Mouse (Mus musculus): Measurements from ENCODE around the gene Rras2. TPM values are rescaled to one million over a fixed set of nuclear protein-coding genes. Genes with fewer than 3 reads are reported as not detected.
A peak's percentile ranks its signal among the peaks of the same experiment; 100 is the strongest.

Gene Rras2
- polyA plus RNA-seq, 1 experiment = 21.2 TPM

- Histone ChIP-seq H3K4me3 (ENCODE audit: insufficient read depth, low read length) (no peak overlapping the region), H3K4me1 (ENCODE audit: control insufficient read depth, insufficient read depth, low read length) (peaks cover 7% of the 10 kb centered on the region), H3K27ac (ENCODE audit: insufficient read depth, low read length) (no peak overlapping the region)
- no peak for TF ChIP-seq CTCF (IDR thresholded peaks at IDR 0.05; ENCODE audit: extremely low read depth, insufficient read depth, low read length)
- no peak for TF ChIP-seq POLR2A (IDR thresholded peaks at IDR 0.05; ENCODE audit: extremely low read depth, insufficient read depth, low read length)
These were observed 48.5 kb downstream of the Rras2 start for GRCm38 (mm10) chr7:114068956-114069533.

- TF ChIP-seq CTCF (IDR thresholded peaks at IDR 0.05; ENCODE audit: extremely low read depth, insufficient read depth, low read length) = peak; percentile 90
- no peak for TF ChIP-seq POLR2A (IDR thresholded peaks at IDR 0.05; ENCODE audit: extremely low read depth, insufficient read depth, low read length)
- H3K4me1 ChIP-seq (ENCODE audit: control insufficient read depth, insufficient read depth, low read length) = peaks cover 8% of the 10 kb centered on the region
- H3K27ac ChIP-seq (ENCODE audit: insufficient read depth, low read length) = no peak overlapping the region
- peak overlapping the region; percentile 35 for H3K4me3 ChIP-seq (ENCODE audit: insufficient read depth, low read length)
These were observed 50.9 kb downstream of the Rras2 start for GRCm38 (mm10) chr7:114066529-114067178.

- H3K4me3 ChIP-seq (ENCODE audit: insufficient read depth, low read length) = no peak overlapping the region
- peaks cover 6% of the 10 kb centered on the region for H3K4me1 ChIP-seq (ENCODE audit: control insufficient read depth, insufficient read depth, low read length)
- no peak overlapping the region for H3K27ac ChIP-seq (ENCODE audit: insufficient read depth, low read length)
- TF ChIP-seq POLR2A (IDR thresholded peaks at IDR 0.05; ENCODE audit: extremely low read depth, insufficient read depth, low read length) (no peak), CTCF (IDR thresholded peaks at IDR 0.05; ENCODE audit: extremely low read depth, insufficient read depth, low read length) (no peak)
These were observed 52.0 kb downstream of the Rras2 start for GRCm38 (mm10) chr7:114065407-114066185.

- Histone ChIP-seq H3K4me1 (ENCODE audit: control insufficient read depth, insufficient read depth, low read length) (peaks cover 6% of the 10 kb centered on the region), H3K27ac (ENCODE audit: insufficient read depth, low read length) (peak overlapping the region; percentile 32), H3K4me3 (ENCODE audit: insufficient read depth, low read length) (no peak overlapping the region)
- no peak for TF ChIP-seq CTCF (IDR thresholded peaks at IDR 0.05; ENCODE audit: extremely low read depth, insufficient read depth, low read length)
These were observed 53.6 kb downstream of the Rras2 start for GRCm38 (mm10) chr7:114063966-114064365.

- Histone ChIP-seq H3K4me1 (ENCODE audit: control insufficient read depth, insufficient read depth, low read length) (peaks cover 6% of the 10 kb centered on the region), H3K27ac (ENCODE audit: insufficient read depth, low read length) (peak overlapping the region; percentile 32), H3K4me3 (ENCODE audit: insufficient read depth, low read length) (no peak overlapping the region)
- TF ChIP-seq POLR2A (IDR thresholded peaks at IDR 0.05; ENCODE audit: extremely low read depth, insufficient read depth, low read length) (no peak), CTCF (IDR thresholded peaks at IDR 0.05; ENCODE audit: extremely low read depth, insufficient read depth, low read length) (no peak)
These were observed 54.0 kb downstream of the Rras2 start for GRCm38 (mm10) chr7:114063534-114063933.

- H3K4me3 ChIP-seq (ENCODE audit: insufficient read depth, low read length) = no peak overlapping the region
- H3K27ac ChIP-seq (ENCODE audit: insufficient read depth, low read length) = no peak overlapping the region
- no peak for TF ChIP-seq CTCF (IDR thresholded peaks at IDR 0.05; ENCODE audit: extremely low read depth, insufficient read depth, low read length)
- TF ChIP-seq POLR2A (IDR thresholded peaks at IDR 0.05; ENCODE audit: extremely low read depth, insufficient read depth, low read length) = no peak
- H3K4me1 ChIP-seq (ENCODE audit: control insufficient read depth, insufficient read depth, low read length) = peaks cover 6% of the 10 kb centered on the region
These were observed 55.1 kb downstream of the Rras2 start for GRCm38 (mm10) chr7:114062451-114062850.

- no peak for TF ChIP-seq CTCF (IDR thresholded peaks at IDR 0.05; ENCODE audit: extremely low read depth, insufficient read depth, low read length)
- TF ChIP-seq POLR2A (IDR thresholded peaks at IDR 0.05; ENCODE audit: extremely low read depth, insufficient read depth, low read length) = no peak
- H3K27ac ChIP-seq (ENCODE audit: insufficient read depth, low read length) = no peak overlapping the region
- peaks cover 6% of the 10 kb centered on the region for H3K4me1 ChIP-seq (ENCODE audit: control insufficient read depth, insufficient read depth, low read length)
- H3K4me3 ChIP-seq (ENCODE audit: insufficient read depth, low read length) = no peak overlapping the region
These were observed 57.1 kb downstream of the Rras2 start for GRCm38 (mm10) chr7:114060445-114060844.

- Histone ChIP-seq H3K4me3 (ENCODE audit: insufficient read depth, low read length) (no peak overlapping the region), H3K27ac (ENCODE audit: insufficient read depth, low read length) (no peak overlapping the region), H3K4me1 (ENCODE audit: control insufficient read depth, insufficient read depth, low read length) (peaks cover 5% of the 10 kb centered on the region)
- TF ChIP-seq CTCF (IDR thresholded peaks at IDR 0.05; ENCODE audit: extremely low read depth, insufficient read depth, low read length) (no peak), POLR2A (IDR thresholded peaks at IDR 0.05; ENCODE audit: extremely low read depth, insufficient read depth, low read length) (no peak)
These were observed 58.6 kb downstream of the Rras2 start for GRCm38 (mm10) chr7:114058927-114059441.

GRCm38 (mm10) chr7:114058166-114058565 is 59.4 kb downstream of the Rras2 start:
- Histone ChIP-seq H3K27ac (ENCODE audit: insufficient read depth, low read length) (no peak overlapping the region), H3K4me1 (ENCODE audit: control insufficient read depth, insufficient read depth, low read length) (no peaks in the 10 kb centered on the region), H3K4me3 (ENCODE audit: insufficient read depth, low read length) (no peak overlapping the region)
- no peak for TF ChIP-seq CTCF (IDR thresholded peaks at IDR 0.05; ENCODE audit: extremely low read depth, insufficient read depth, low read length)
